Mouse (Mus musculus) spleen, adult 2 months (tissue): Measurements from ENCODE around the gene Pdgfd.

Source experiments
- CTCF ChIP-seq: fragments of 200-500 bp; IDR thresholded peaks from 2 replicates; pipeline ENCODE4 v1.5.1; 2011; ENCODE audit warnings: mild to moderate bottlenecking, inconsistent platforms; ENCODE audit not compliant: insufficient read depth, insufficient read length, insufficient replicate concordance; ENCODE audit errors: extremely low read depth
- POLR2A ChIP-seq: fragments of 200-500 bp; IDR thresholded peaks from 2 replicates; pipeline ENCODE4 v1.6.1; 2011; ENCODE audit warnings: low read depth, low read length, inconsistent platforms

DNA sequence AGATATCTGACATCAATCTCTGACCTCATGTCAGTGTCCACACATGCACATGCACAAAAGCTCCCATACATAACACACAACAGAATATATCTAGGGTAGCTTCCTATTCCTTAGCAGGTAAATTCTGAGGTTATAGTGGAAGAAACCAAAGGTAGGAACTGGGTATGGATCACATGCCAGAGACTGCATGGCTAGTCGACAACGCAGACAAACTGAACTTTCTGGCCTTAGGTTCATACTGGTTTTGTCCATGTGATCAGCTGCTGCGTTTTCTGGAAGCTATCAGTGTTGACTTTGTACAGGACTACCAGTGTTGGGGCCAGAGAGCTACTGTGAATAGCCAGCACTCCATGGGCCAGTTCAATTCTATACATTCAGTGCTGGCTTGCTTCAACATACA is 170.0 kb downstream of the Pdgfd start:
- TF ChIP-seq CTCF (no peak), POLR2A (no peak)
